Mouse (Mus musculus): Measurements from ENCODE around the gene Syn2. TPM values are rescaled to one million over a fixed set of nuclear protein-coding genes. Genes with fewer than 3 reads are reported as not detected.

The Syn2 gene
- polyA plus RNA-seq, 1 experiment from 2014 or later: 2.8 TPM

DNA sequence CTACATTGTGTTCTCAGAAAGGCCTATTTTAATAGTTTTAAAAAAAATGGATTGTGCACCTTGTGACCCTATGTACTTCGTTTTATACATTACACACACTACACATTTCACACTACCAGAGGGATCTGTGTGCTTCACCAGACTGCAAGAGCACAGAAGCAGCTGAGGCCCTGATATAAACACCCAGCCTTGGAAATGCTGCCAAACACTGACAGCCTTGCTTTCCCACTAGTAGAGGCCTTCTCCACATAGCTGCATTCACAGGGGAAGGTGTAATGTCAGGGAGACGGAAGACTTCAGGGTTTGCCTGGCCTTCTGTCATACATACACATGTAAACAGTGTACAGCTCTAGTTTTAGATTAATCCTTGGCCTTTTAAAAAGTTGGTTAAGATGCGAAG lies 120.5 kb downstream of the Syn2 start:
- Histone ChIP-seq H3K4me1 (ENCODE audit: control insufficient read depth, insufficient read depth, low read length) (no peaks in the 10 kb centered on the region; the same call in 1 of the 2 replicates), H3K4me3 (ENCODE audit: low read depth, low read length) (no peak overlapping the region), H3K9ac (replicated peaks; ENCODE audit: low read length) (no peak overlapping the region), H3K27ac (replicated peaks; ENCODE audit: low read depth, low read length) (no peak overlapping the region), H3K9me3 (replicated peaks; ENCODE audit: control insufficient read depth, low read length) (no peaks in the 10 kb centered on the region), H3K36me3 (replicated peaks; ENCODE audit: control insufficient read depth, insufficient read depth, low read depth, low read length) (no peaks in the 10 kb centered on the region), H3K27me3 (ENCODE audit: control insufficient read depth, insufficient read depth, low read length) (no peaks in the 10 kb centered on the region), H3K4me2 (ENCODE audit: low read depth, low read length) (no peak overlapping the region)
- WGBS: 89% methylated on average over 3 of the region's 3 CpGs
- no peak for DNase-seq (ENCODE audit: low spot score)
- ATAC-seq (replicated peaks; ENCODE audit: insufficient number of reproducible peaks, low FRiP score, low TSS enrichment, low read depth): no peak

DNA sequence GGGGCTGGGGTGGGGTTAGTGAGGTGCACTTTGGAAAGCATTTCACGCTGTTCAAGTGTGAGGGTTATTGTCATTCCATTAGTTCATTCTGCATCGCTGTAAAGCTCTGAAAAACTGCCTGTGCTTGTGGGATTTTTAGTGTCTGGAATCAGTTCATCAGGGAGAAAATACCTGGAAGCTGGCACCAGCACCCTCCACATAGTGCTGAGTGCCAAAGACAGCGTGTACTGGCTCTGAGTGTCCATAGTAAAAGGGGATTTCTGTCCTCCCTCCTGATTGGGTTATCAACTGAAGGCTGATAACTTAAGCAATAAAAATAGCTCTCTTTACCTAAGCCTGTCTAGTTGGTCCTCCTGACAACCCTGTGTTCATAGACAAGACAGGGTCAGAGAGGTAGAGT lies 125.8 kb downstream of the Syn2 start:
- ATAC-seq (replicated peaks; ENCODE audit: insufficient number of reproducible peaks, low FRiP score, low TSS enrichment, low read depth): no peak
- 90% methylated on average over 3 of the region's 3 CpGs for WGBS
- no peaks in the 10 kb centered on the region for H3K9me3 ChIP-seq (replicated peaks; ENCODE audit: control insufficient read depth, low read length)

DNA sequence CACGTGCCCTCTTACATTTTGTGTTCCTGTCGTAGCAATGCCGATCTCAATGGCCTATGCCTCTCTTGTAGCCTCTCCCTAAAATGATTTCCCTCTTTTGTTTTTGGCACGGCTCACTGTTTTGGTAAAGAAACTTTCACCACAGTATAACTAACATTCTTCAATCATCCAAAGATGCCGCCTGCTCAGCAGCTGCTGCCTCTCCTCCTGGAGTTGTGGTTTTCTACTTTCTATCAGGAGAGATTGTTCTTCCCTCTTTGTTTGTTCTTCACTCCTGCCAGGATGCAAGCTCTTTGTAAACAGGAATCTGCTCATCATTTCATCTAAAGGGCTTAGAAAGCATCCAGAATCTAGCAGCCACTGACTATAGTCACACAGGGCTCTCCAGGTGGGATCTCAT lies 132.1 kb downstream of the Syn2 start:
- Histone ChIP-seq H3K4me3 (ENCODE audit: low read depth, low read length) (no peak overlapping the region), H3K36me3 (replicated peaks; ENCODE audit: control insufficient read depth, insufficient read depth, low read depth, low read length) (no peaks in the 10 kb centered on the region), H3K27ac (replicated peaks; ENCODE audit: low read depth, low read length) (no peak overlapping the region), H3K4me1 (ENCODE audit: control insufficient read depth, insufficient read depth, low read length) (no peaks in the 10 kb centered on the region), H3K9me3 (replicated peaks; ENCODE audit: control insufficient read depth, low read length) (no peaks in the 10 kb centered on the region), H3K27me3 (ENCODE audit: control insufficient read depth, insufficient read depth, low read length) (no peaks in the 10 kb centered on the region), H3K4me2 (ENCODE audit: low read depth, low read length) (no peak overlapping the region), H3K9ac (replicated peaks; ENCODE audit: low read length) (no peak overlapping the region)
- 82% methylated on average over 5 of the region's 5 CpGs for WGBS
- ATAC-seq (replicated peaks; ENCODE audit: insufficient number of reproducible peaks, low FRiP score, low TSS enrichment, low read depth) (no peak), DNase-seq (ENCODE audit: low spot score) (no peak)

More for the DNA sequence above, 125.8 kb downstream of the Syn2 start:
- H3K4me3 ChIP-seq (ENCODE audit: low read depth, low read length): no peak overlapping the region
- no peak overlapping the region for H3K4me2 ChIP-seq (ENCODE audit: low read depth, low read length)
- H3K36me3 ChIP-seq (replicated peaks; ENCODE audit: control insufficient read depth, insufficient read depth, low read depth, low read length): no peaks in the 10 kb centered on the region
- H3K27me3 ChIP-seq (ENCODE audit: control insufficient read depth, insufficient read depth, low read length): no peaks in the 10 kb centered on the region
- no peak overlapping the region for H3K9ac ChIP-seq (replicated peaks; ENCODE audit: low read length)
- H3K4me1 ChIP-seq (ENCODE audit: control insufficient read depth, insufficient read depth, low read length): no peaks in the 10 kb centered on the region
- no peak overlapping the region for H3K27ac ChIP-seq (replicated peaks; ENCODE audit: low read depth, low read length)
- DNase-seq (ENCODE audit: low spot score): no peak

DNA sequence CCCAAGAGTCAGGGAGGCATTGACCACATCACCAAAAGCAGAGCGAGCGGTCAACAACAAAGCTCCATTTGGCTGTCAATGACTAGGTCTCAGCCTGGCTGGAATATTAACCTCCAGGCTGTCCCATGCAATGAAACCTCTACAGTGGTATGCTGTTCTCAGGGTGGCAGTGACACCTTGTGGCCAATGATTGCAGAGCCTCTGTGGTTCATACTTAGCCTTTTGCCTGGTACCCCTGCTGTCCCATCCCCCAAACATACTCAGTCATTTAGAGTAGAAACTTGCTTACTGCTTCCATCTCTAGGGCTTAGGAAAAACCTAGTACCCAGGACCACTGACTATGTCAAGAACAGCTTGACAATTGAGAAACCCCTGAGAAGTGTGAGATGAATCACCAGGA lies 133.2 kb downstream of the Syn2 start:
- ATAC-seq (replicated peaks; ENCODE audit: insufficient number of reproducible peaks, low FRiP score, low TSS enrichment, low read depth): peak; percentile 67; the same call in 1 of the 2 replicates
- no peaks in the 10 kb centered on the region for H3K27me3 ChIP-seq (ENCODE audit: control insufficient read depth, insufficient read depth, low read length)
- H3K9ac ChIP-seq (replicated peaks; ENCODE audit: low read length): no peak overlapping the region
- H3K36me3 ChIP-seq (replicated peaks; ENCODE audit: control insufficient read depth, insufficient read depth, low read depth, low read length): no peaks in the 10 kb centered on the region
- 44% methylated on average over 2 of the region's 2 CpGs for WGBS
- H3K4me2 ChIP-seq (ENCODE audit: low read depth, low read length): no peak overlapping the region
- no peak overlapping the region for H3K27ac ChIP-seq (replicated peaks; ENCODE audit: low read depth, low read length)
- H3K4me1 ChIP-seq (ENCODE audit: control insufficient read depth, insufficient read depth, low read length): no peaks in the 10 kb centered on the region
- peak; percentile 81 for DNase-seq (ENCODE audit: low spot score)
- H3K9me3 ChIP-seq (replicated peaks; ENCODE audit: control insufficient read depth, low read length): no peaks in the 10 kb centered on the region
- no peak overlapping the region for H3K4me3 ChIP-seq (ENCODE audit: low read depth, low read length)

DNA sequence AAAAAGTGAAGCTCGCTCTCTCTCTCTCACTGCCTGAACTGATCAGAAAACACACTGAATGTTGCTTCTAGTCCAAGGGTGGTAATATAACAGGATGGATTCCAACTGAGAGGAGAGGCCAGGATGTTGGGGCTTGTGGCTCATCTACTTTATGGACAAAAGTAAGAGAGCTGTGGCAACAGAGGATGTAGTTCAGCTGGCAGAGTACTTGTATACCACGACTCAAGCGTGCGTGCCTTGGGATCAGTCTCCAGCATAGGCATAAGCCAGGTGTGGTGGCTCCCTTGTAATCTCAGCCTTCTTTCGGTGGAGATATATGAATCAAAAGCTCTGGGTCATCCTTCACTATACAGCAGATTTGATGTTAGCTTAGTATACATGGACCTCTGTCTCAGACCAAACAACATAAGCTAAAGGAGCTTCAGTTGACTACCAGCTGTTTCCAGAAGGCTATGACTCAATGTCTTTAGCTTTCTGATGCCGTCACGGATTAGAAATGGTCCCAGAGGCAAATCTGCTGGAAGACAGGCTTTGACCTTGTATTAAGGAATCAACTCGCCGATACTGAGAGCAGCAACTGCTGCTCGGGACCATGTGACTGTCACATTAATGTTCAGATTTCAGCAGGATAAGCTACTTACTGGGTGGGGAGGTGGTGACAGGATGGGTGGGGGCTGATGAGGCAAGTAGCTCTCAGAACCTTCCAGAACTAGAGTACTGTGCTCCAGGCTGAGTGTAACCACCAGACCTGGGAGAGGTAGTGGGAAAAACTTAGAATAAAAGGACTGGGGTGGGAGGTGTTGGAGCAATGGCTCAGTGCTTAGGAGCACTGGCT lies 134.1 kb downstream of the Syn2 start:
- Histone ChIP-seq H3K27me3 (ENCODE audit: control insufficient read depth, insufficient read depth, low read length) (no peaks in the 10 kb centered on the region), H3K36me3 (replicated peaks; ENCODE audit: control insufficient read depth, insufficient read depth, low read depth, low read length) (no peaks in the 10 kb centered on the region), H3K4me1 (ENCODE audit: control insufficient read depth, insufficient read depth, low read length) (no peaks in the 10 kb centered on the region), H3K9me3 (replicated peaks; ENCODE audit: control insufficient read depth, low read length) (no peaks in the 10 kb centered on the region), H3K4me2 (ENCODE audit: low read depth, low read length) (no peak overlapping the region), H3K9ac (replicated peaks; ENCODE audit: low read length) (no peak overlapping the region), H3K4me3 (ENCODE audit: low read depth, low read length) (no peak overlapping the region), H3K27ac (replicated peaks; ENCODE audit: low read depth, low read length) (no peak overlapping the region)
- DNase-seq (ENCODE audit: low spot score) (no peak), ATAC-seq (replicated peaks; ENCODE audit: insufficient number of reproducible peaks, low FRiP score, low TSS enrichment, low read depth) (no peak)
- WGBS: 85% methylated on average over 10 of the region's 10 CpGs

DNA sequence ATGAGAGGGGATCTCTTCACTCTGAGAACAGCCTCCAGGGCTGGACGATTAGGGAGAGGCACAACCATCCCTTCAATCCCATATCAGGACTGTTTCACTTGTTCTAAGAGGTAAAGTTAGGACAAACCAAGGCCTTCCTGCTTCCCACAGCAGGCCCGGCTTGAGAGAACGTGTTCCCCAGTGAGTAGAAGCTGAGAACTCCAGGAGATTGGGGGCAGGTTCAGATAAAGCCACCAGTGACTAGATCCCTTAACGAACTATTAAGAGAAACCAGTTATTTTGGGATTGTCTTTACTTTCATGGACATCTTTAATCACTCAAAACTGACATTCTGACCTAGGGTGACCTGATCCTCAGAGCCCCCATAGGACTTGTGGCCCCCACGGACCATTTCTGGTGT lies 134.9 kb downstream of the Syn2 start:
- no peaks in the 10 kb centered on the region for H3K27me3 ChIP-seq (ENCODE audit: control insufficient read depth, insufficient read depth, low read length)
- no peak overlapping the region for H3K4me3 ChIP-seq (ENCODE audit: low read depth, low read length)
- no peaks in the 10 kb centered on the region for H3K4me1 ChIP-seq (ENCODE audit: control insufficient read depth, insufficient read depth, low read length)
- H3K4me2 ChIP-seq (ENCODE audit: low read depth, low read length): no peak overlapping the region
- H3K9ac ChIP-seq (replicated peaks; ENCODE audit: low read length): no peak overlapping the region
- DNase-seq (ENCODE audit: low spot score): no peak
- WGBS: 69% methylated on average over 5 of the region's 5 CpGs
- no peaks in the 10 kb centered on the region for H3K9me3 ChIP-seq (replicated peaks; ENCODE audit: control insufficient read depth, low read length)
- H3K36me3 ChIP-seq (replicated peaks; ENCODE audit: control insufficient read depth, insufficient read depth, low read depth, low read length): no peaks in the 10 kb centered on the region
- no peak for ATAC-seq (replicated peaks; ENCODE audit: insufficient number of reproducible peaks, low FRiP score, low TSS enrichment, low read depth)
- no peak overlapping the region for H3K27ac ChIP-seq (replicated peaks; ENCODE audit: low read depth, low read length)

DNA sequence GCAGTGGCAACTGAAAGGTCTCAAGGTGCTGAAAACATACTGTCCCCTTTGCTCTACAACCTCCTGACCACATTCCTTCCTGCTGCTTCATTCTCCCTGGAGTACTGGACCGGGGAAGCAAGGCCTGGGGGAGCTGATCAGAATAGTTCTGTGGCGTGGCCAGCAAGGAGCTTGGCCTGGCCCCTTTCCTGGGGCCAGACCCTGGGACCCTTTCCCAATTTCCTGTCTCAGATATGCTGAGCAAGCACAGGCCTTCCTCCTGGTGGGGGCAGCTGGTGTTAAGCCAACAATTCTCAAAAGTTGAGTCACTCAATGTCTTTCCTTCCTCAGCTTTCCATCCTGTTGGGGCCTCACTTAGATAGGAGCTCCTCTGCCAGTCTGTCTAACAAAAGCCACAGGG lies 135.4 kb downstream of the Syn2 start:
- 50% methylated on average over 2 of the region's 2 CpGs for WGBS
- H3K27ac ChIP-seq (replicated peaks; ENCODE audit: low read depth, low read length): no peak overlapping the region

DNA sequence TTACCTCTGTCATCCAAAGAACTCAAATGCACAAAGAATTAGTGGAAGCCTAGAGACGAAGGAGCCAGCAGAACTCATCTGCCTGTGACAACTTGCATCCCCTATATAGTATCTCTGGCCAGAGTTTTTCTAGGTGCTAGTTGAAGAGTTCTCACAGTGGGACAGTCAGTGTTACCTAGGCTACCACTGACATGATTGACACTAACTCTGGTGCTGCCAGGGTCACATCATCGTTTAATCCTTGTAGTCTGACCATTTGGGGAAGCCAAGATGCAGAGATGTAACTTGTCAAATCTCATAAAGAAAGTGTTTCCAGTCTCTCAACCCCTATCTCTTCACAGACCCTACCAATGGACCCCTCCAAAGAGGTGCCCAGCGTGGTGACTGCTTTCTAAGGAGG lies 136.6 kb downstream of the Syn2 start:
- Histone ChIP-seq H3K9ac (replicated peaks; ENCODE audit: low read length) (no peak overlapping the region), H3K9me3 (replicated peaks; ENCODE audit: control insufficient read depth, low read length) (no peaks in the 10 kb centered on the region), H3K36me3 (replicated peaks; ENCODE audit: control insufficient read depth, insufficient read depth, low read depth, low read length) (no peaks in the 10 kb centered on the region), H3K4me3 (ENCODE audit: low read depth, low read length) (no peak overlapping the region), H3K27ac (replicated peaks; ENCODE audit: low read depth, low read length) (no peak overlapping the region), H3K27me3 (ENCODE audit: control insufficient read depth, insufficient read depth, low read length) (no peaks in the 10 kb centered on the region), H3K4me1 (ENCODE audit: control insufficient read depth, insufficient read depth, low read length) (no peaks in the 10 kb centered on the region), H3K4me2 (ENCODE audit: low read depth, low read length) (no peak overlapping the region)
- ATAC-seq (replicated peaks; ENCODE audit: insufficient number of reproducible peaks, low FRiP score, low TSS enrichment, low read depth) (no peak), DNase-seq (ENCODE audit: low spot score) (no peak)
- 76% methylated on average over 3 of the region's 3 CpGs for WGBS

More for the DNA sequence above, 135.4 kb downstream of the Syn2 start:
- Histone ChIP-seq H3K9ac (replicated peaks; ENCODE audit: low read length) (no peak overlapping the region), H3K36me3 (replicated peaks; ENCODE audit: control insufficient read depth, insufficient read depth, low read depth, low read length) (no peaks in the 10 kb centered on the region), H3K4me2 (ENCODE audit: low read depth, low read length) (no peak overlapping the region), H3K9me3 (replicated peaks; ENCODE audit: control insufficient read depth, low read length) (no peaks in the 10 kb centered on the region), H3K4me1 (ENCODE audit: control insufficient read depth, insufficient read depth, low read length) (no peaks in the 10 kb centered on the region), H3K4me3 (ENCODE audit: low read depth, low read length) (no peak overlapping the region), H3K27me3 (ENCODE audit: control insufficient read depth, insufficient read depth, low read length) (no peaks in the 10 kb centered on the region)
- no peak for ATAC-seq (replicated peaks; ENCODE audit: insufficient number of reproducible peaks, low FRiP score, low TSS enrichment, low read depth)
- no peak for DNase-seq (ENCODE audit: low spot score)
